Mouse (Mus musculus) small intestine, adult 2 months (tissue): ENCODE measurements around the gene Ugt1a9. TPM values are rescaled to one million over a fixed set of nuclear protein-coding genes. Genes with fewer than 3 reads are reported as not detected.
"Not testable (repeated sequence)": the region's sequence is repeated elsewhere in the genome, so short reads cannot be mapped to it uniquely, and the experiment has no call there.

Source experiments
- H3K27ac ChIP-seq: fragments of 200-500 bp; 2 replicates; pipeline ENCODE4 v1.5.1; 2012; ENCODE audit warnings: low read depth, low read length, control low read depth, inconsistent platforms; ENCODE audit not compliant: insufficient read depth
- H3K27me3 ChIP-seq: fragments of 200-500 bp; 2 replicates; pipeline ENCODE4 v1.6.1; 2012; ENCODE audit warnings: mild to moderate bottlenecking, moderate library complexity, low read length, inconsistent platforms; ENCODE audit not compliant: control insufficient read depth, insufficient read depth
- H3K36me3 ChIP-seq: fragments of 200-500 bp; 2 replicates; pipeline ENCODE4 v1.6.1; 2012; ENCODE audit warnings: mild to moderate bottlenecking, low read length, control low read depth, inconsistent platforms; ENCODE audit not compliant: control insufficient read depth, insufficient read depth
- H3K4me1 ChIP-seq: fragments of 200-500 bp; 2 replicates; pipeline ENCODE4 v1.6.1; 2012; ENCODE audit warnings: low read length, inconsistent platforms, mixed read lengths; ENCODE audit not compliant: control insufficient read depth, insufficient read depth, insufficient read length
- H3K4me3 ChIP-seq: fragments of 200-500 bp; 2 replicates; pipeline ENCODE4 v1.5.1; 2012; ENCODE audit warnings: low read depth, mild to moderate bottlenecking, control low read depth, inconsistent platforms, low read length, moderate library complexity
- CTCF ChIP-seq: fragments of 200-500 bp; IDR thresholded peaks from 2 replicates; pipeline ENCODE4 v1.5.1; 2012; ENCODE audit warnings: low read depth, mild to moderate bottlenecking, control low read depth, inconsistent platforms, low read length, moderate library complexity, mixed read lengths; ENCODE audit not compliant: insufficient replicate concordance, insufficient read length; ENCODE audit errors: extremely low read depth
- POLR2A ChIP-seq: fragments of 200-500 bp; IDR thresholded peaks from 2 replicates; pipeline ENCODE4 v1.6.1; 2012; ENCODE audit warnings: low read depth, mild to moderate bottlenecking, control low read depth, inconsistent platforms, low read length, moderate library complexity
- WGBS: fragments of 180-500 bp; shearing (Covaris S2); methylation state at CpG from one replicate; pipeline ENCODE4 v1.1.7; 2018; 5-methylcytosine and 5-hydroxymethylcytosine counted together
- polyA plus RNA-seq: library from polyadenylated mRNA; depleted of rRNA; stranded (reverse); fragments of >200 nt; gene quantifications from 2 replicates; pipeline ENCODE4 v1.2.3, GENCODE M21; 2012

Ugt1a9 gene
- polyA plus RNA-seq, 1 experiment: 0.37 TPM

- not testable (repeated sequence) for H3K36me3 ChIP-seq, H3K4me3 ChIP-seq, H3K4me1 ChIP-seq, H3K27ac ChIP-seq, H3K27me3 ChIP-seq
- TF ChIP-seq CTCF: peak; percentile 24; the same call in 1 of the 2 replicates
- WGBS: no CpG with 5 or more reads among the region's 1 CpGs
These were observed 50.9 kb downstream of the Ugt1a9 start for GRCm38 (mm10) chr1:88121521-88121920.

DNA sequence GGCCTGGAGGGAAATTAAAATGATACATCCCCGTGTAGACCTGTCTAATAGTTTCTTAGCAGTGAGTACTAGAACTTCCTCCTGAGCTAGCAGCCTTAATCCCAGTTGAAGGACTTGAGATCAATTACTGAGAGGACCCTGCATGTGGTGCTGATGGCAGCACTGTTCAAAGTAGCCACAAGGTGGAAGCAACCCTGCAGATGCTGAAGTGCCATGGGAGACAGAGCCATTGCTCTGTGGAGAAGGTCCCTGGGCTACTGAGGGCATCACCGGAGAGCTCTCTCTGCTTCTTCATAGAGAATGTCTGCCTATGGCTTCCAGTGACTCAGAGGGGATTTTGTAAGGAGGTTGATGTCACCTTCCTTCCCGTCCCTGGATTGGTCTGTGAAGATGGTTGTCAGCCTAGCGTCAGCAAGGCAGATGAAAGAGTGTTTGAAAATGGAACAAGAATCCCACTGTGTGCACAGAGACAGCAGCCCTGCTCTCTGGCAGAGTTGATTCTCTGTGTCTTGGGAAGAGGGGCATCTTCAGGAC, 55.3 kb downstream of the Ugt1a9 start:
- not testable (repeated sequence) for H3K27ac ChIP-seq
- 79% methylated on average over 4 of the region's 4 CpGs for WGBS

DNA sequence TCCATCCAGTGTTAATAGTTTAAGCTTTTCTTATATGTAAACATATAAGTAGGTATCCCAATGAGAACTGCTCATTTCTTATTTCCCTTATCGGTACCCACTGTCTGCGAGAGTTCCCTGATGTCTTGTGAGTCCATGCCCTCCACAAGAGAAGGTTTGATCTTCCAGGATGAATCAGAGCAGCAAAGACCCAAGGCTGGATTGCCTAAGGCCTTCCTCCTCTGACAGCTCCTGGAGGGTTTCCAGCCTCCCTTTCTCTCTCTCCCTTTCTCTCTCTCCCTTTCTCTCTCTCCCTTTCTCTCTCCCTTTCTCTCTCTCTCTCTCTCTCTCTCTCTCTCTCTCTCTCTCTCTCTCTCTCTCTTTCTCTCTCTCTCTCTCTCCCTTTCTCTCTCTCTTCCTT, 58.5 kb downstream of the Ugt1a9 start:
- 43% methylated on average over 2 of the region's 2 CpGs for WGBS
- not testable (repeated sequence) for H3K27me3 ChIP-seq, H3K27ac ChIP-seq, H3K4me3 ChIP-seq, H3K36me3 ChIP-seq, H3K4me1 ChIP-seq

More for the DNA sequence above, 55.3 kb downstream of the Ugt1a9 start:
- not testable (repeated sequence) for H3K4me3 ChIP-seq, H3K4me1 ChIP-seq, H3K36me3 ChIP-seq, H3K27me3 ChIP-seq

DNA sequence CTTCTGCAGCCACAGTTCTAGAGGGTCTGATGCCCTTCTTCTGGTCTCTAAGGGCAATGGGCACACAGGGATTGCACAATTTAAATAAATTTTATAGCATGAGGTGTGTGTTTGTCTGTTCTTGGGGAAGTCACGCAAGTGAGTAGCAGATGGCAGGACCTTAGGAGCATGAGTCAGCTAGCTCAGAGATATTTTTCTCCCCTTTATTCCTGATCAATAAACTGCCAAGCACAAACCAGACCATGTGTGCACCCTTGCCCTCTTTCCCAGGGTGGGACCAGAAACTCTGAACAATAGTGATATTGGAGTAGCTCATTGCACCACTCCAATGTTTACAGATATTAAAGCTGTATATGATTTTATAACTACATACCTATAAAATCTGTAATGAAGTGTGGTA, 59.6 kb downstream of the Ugt1a9 start:
- H3K36me3 ChIP-seq, H3K27ac ChIP-seq, H3K4me1 ChIP-seq, H3K27me3 ChIP-seq, H3K4me3 ChIP-seq: not testable (repeated sequence)
- 29% methylated on average over 1 of the region's 1 CpGs for WGBS

- WGBS: 11% methylated on average over 3 of the region's 3 CpGs
- Histone ChIP-seq H3K27me3 (no peaks in the 10 kb centered on the region), H3K4me1 (peaks cover 16% of the 10 kb centered on the region; the same call in 1 of the 2 replicates), H3K4me3 (no peak overlapping the region), H3K36me3 (no peaks in the 10 kb centered on the region; the same call in 1 of the 2 replicates), H3K27ac (peak overlapping the region; percentile 64)
- TF ChIP-seq POLR2A (no peak), CTCF (no peak)
These were observed 63.4 kb downstream of the Ugt1a9 start for GRCm38 (mm10) chr1:88133908-88134456.

GRCm38 (mm10) chr1:88134457-88135011, 63.9 kb downstream of the Ugt1a9 start, which contains the start of gene Ugt1a6a:
Gene Ugt1a6a, plus strand, starts transcription at chr1:88134809.
- H3K4me3 ChIP-seq, H3K27me3 ChIP-seq, H3K36me3 ChIP-seq: not testable (repeated sequence)
- WGBS: 6% methylated on average over 5 of the region's 5 CpGs
- Histone ChIP-seq H3K27ac (peak within 1 kb of the TSS; percentile 64), H3K4me1 (peaks cover 16% of the 10 kb centered on the region; the same call in 1 of the 2 replicates)

- H3K4me1 ChIP-seq: peaks cover 16% of the 10 kb centered on the region; the same call in 1 of the 2 replicates
- H3K27ac ChIP-seq, H3K36me3 ChIP-seq, H3K27me3 ChIP-seq, H3K4me3 ChIP-seq: not testable (repeated sequence)
- 68% methylated on average over 6 of the region's 6 CpGs for WGBS
These were observed 64.8 kb downstream of the Ugt1a9 start for GRCm38 (mm10) chr1:88135229-88135904.

GRCm38 (mm10) chr1:88136646-88137045, 66.0 kb downstream of the Ugt1a9 start:
- Histone ChIP-seq H3K4me1 (peaks cover 16% of the 10 kb centered on the region; the same call in 1 of the 2 replicates), H3K27me3 (no peaks in the 10 kb centered on the region), H3K27ac (no peak overlapping the region), H3K4me3 (no peak overlapping the region), H3K36me3 (no peaks in the 10 kb centered on the region; the same call in 1 of the 2 replicates)
- TF ChIP-seq POLR2A (no peak), CTCF (no peak)
- WGBS: 82% methylated on average over 2 of the region's 2 CpGs
